Mouse (Mus musculus) G1E (cell line): ENCODE results near the gene Ccdc153.

Experiments used
- CTCF ChIP-seq: IDR thresholded peaks from 2 replicates; pipeline ENCODE4 v1.5.1; 2012; ENCODE audit warnings: low read depth, low read length, inconsistent platforms, mixed read lengths
- GATA1 ChIP-seq: IDR thresholded peaks from 2 replicates; pipeline ENCODE4 v1.6.1; 2012; ENCODE audit warnings: borderline replicate concordance, low read length, inconsistent platforms, mixed read lengths
- POLR2AphosphoS5 ChIP-seq: IDR thresholded peaks from 2 replicates; pipeline ENCODE4 v1.6.1; 2012; ENCODE audit warnings: low read depth, low read length, inconsistent platforms; ENCODE audit not compliant: insufficient replicate concordance

DNA sequence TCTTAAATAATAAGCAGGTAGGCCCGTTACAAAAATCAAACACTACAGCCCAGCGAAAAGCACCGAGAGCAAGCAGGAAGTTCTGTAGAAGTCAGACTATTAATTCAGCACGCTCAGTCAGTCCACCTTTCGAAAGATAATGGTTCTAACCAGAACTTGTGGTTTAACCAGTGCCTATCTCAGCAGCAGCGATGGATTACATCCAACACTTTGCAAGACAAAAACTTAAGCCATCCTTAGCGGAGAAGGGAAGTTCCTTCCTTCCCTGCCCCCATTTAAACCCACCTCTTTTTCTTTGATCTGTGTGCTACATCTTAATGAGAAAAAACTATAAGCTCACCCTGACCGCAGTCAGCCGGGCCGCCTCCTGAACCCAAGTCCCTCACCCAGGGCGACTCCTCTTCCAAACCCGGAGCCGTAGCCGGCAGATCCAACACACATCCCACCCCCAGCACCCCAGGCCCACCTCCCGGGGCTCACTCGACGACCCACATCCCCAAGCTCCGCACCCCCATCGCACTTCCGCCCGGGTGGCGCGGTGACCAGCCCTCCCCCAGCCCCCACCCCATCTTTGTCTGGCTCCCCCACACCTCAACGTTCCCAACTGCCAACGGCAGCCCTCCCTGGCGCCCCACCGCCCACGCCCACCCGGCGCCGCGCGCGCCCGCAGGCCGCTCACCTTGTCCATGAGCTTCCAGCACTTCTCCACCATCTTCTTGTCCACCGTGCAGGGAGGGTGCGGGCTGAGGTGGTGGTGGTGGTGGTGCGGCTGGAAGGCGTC, 7.3 kb upstream of the Ccdc153 start:
- TF ChIP-seq CTCF (no peak), GATA1 (no peak), POLR2AphosphoS5 (no peak)
